Mouse (Mus musculus) stomach, embryonic 16.5 days (tissue): ENCODE results near the gene Tubg1. TPM values are rescaled to one million over a fixed set of nuclear protein-coding genes. Genes with fewer than 3 reads are reported as not detected.
A peak's percentile ranks its signal among the peaks of the same experiment; 100 is the strongest.

Source experiments
- ATAC-seq: fragments of 200-750 bp; cut with Nextera tagmentation; 2 replicates; pipeline ENCODE4 v1.8.0; 2017; ENCODE audit warnings: moderate number of reproducible peaks, moderate TSS enrichment; ENCODE audit not compliant: insufficient read depth, low FRiP score
- H3K27ac ChIP-seq: fragments of 300-500 bp; sonication (generic); 2 replicates; pipeline ENCODE4 v1.5.1; 2014; ENCODE audit warnings: low read length
- H3K27me3 ChIP-seq: fragments of 300-500 bp; sonication (generic); 2 replicates; pipeline ENCODE4 v1.6.1; 2014; ENCODE audit warnings: low read length, control low read depth, mixed read lengths; ENCODE audit not compliant: control insufficient read depth, insufficient read depth
- H3K36me3 ChIP-seq: fragments of 300-500 bp; sonication (generic); 2 replicates; pipeline ENCODE4 v1.6.1; 2014; ENCODE audit warnings: low read length; ENCODE audit not compliant: control insufficient read depth, insufficient read depth
- H3K4me1 ChIP-seq: fragments of 300-500 bp; sonication (generic); 2 replicates; pipeline ENCODE4 v1.6.1; 2014; ENCODE audit warnings: low read length, control low read depth, mixed read lengths; ENCODE audit not compliant: control insufficient read depth, insufficient read depth
- H3K4me2 ChIP-seq: fragments of 300-500 bp; sonication (generic); 2 replicates; pipeline ENCODE4 v1.6.1; 2014; ENCODE audit warnings: low read depth, low read length, mixed read lengths
- H3K4me3 ChIP-seq: fragments of 300-500 bp; sonication (generic); replicated peaks from 2 replicates; pipeline ENCODE4 v1.5.1; 2014; ENCODE audit warnings: mild to moderate bottlenecking, low read length
- H3K9ac ChIP-seq: fragments of 300-500 bp; sonication (generic); 2 replicates; pipeline ENCODE4 v1.6.1; 2014; ENCODE audit warnings: low read length
- H3K9me3 ChIP-seq: fragments of 300-500 bp; sonication (generic); replicated peaks from 2 replicates; pipeline ENCODE4 v1.6.1; 2016; ENCODE audit warnings: low read length, control low read depth; ENCODE audit not compliant: control insufficient read depth
- WGBS: fragments of 180-500 bp; shearing (Covaris S2); extraction: QIAGEN DNeasy Blood & Tissue Kit; methylation state at CpG from one replicate; pipeline ENCODE4 v1.1.7; 2014; 5-methylcytosine and 5-hydroxymethylcytosine counted together
- polyA plus RNA-seq: library from polyadenylated mRNA; unstranded; fragments of >200 nt; fragmentation: Nextera tagmentation; extraction: Ambion mirVana; gene quantifications from 2 replicates; pipeline ENCODE4 v1.2.1, GENCODE M21; 2015

Gene Tubg1
- polyA plus RNA-seq, 1 experiment from 2014 or later = 63.0 TPM

- Histone ChIP-seq H3K4me3 (peak overlapping the region; percentile 85), H3K27me3 (no peaks in the 10 kb centered on the region; the same call in 1 of the 2 replicates), H3K4me2 (peak overlapping the region; percentile 92), H3K36me3 (peaks cover 15% of the 10 kb centered on the region), H3K27ac (peak overlapping the region; percentile 91), H3K9me3 (no peaks in the 10 kb centered on the region), H3K9ac (peak overlapping the region; percentile 90), H3K4me1 (peaks cover 41% of the 10 kb centered on the region)
- ATAC-seq = no peak
- WGBS = 15% methylated on average over 17 of the region's 17 CpGs
Measured at GRCm38 (mm10) chr11:101169301-101170107, 49.8 kb downstream of the Tubg1 start.

- H3K4me1 ChIP-seq = peaks cover 49% of the 10 kb centered on the region
- WGBS = under 1% methylated on average over 35 of the region's 35 CpGs
- no peak for ATAC-seq
- peak within 1 kb of the TSS; percentile 92 for H3K4me2 ChIP-seq
- H3K9me3 ChIP-seq = no peaks in the 10 kb centered on the region
- H3K27ac ChIP-seq = peak within 1 kb of the TSS; percentile 91
- H3K27me3 ChIP-seq = peaks cover 5% of the 10 kb centered on the region; the same call in 1 of the 2 replicates
- H3K36me3 ChIP-seq = peaks cover 10% of the 10 kb centered on the region
- peak within 1 kb of the TSS; percentile 85 for H3K4me3 ChIP-seq
- H3K9ac ChIP-seq = peak within 1 kb of the TSS; percentile 90
Measured at GRCm38 (mm10) chr11:101170354-101170810, 50.6 kb downstream of the Tubg1 start, which contains the start of gene Cntnap1. TSS of gene Cntnap1 (plus strand) at chr11:101170523.

- peaks cover 10% of the 10 kb centered on the region for H3K36me3 ChIP-seq
- H3K27ac ChIP-seq = peak within 1 kb of the TSS; percentile 96
- peak within 1 kb of the TSS; percentile 85 for H3K4me3 ChIP-seq
- H3K4me1 ChIP-seq = peaks cover 52% of the 10 kb centered on the region
- H3K9ac ChIP-seq = peak within 1 kb of the TSS; percentile 90
- H3K9me3 ChIP-seq = no peaks in the 10 kb centered on the region
- under 1% methylated on average over 48 of the region's 50 CpGs for WGBS
- H3K27me3 ChIP-seq = peaks cover 5% of the 10 kb centered on the region; the same call in 1 of the 2 replicates
- ATAC-seq = peak; percentile 94
- peak within 1 kb of the TSS; percentile 92 for H3K4me2 ChIP-seq
Measured at GRCm38 (mm10) chr11:101170811-101171610, 51.3 kb downstream of the Tubg1 start, which contains the start of gene Plekhh3. TSS of gene Plekhh3 (minus strand) at chr11:101171351.

GRCm38 (mm10) chr11:101171721-101172433 lies 52.1 kb downstream of the Tubg1 start:
- H3K27me3 ChIP-seq = peaks cover 11% of the 10 kb centered on the region
- H3K36me3 ChIP-seq = peaks cover 7% of the 10 kb centered on the region
- peak; percentile 64 for ATAC-seq
- H3K4me3 ChIP-seq = peak overlapping the region; percentile 62
- no peaks in the 10 kb centered on the region for H3K9me3 ChIP-seq
- peaks cover 59% of the 10 kb centered on the region for H3K4me1 ChIP-seq
- H3K27ac ChIP-seq = peak overlapping the region; percentile 96
- H3K4me2 ChIP-seq = peak overlapping the region; percentile 92
- WGBS = under 1% methylated on average over 31 of the region's 31 CpGs
- H3K9ac ChIP-seq = peak overlapping the region; percentile 77

- Histone ChIP-seq H3K27me3 (peaks cover 16% of the 10 kb centered on the region), H3K9ac (peak overlapping the region; percentile 77), H3K4me2 (peak overlapping the region; percentile 92), H3K4me1 (peaks cover 64% of the 10 kb centered on the region), H3K4me3 (peak overlapping the region; percentile 62), H3K36me3 (peaks cover 4% of the 10 kb centered on the region; the same call in 1 of the 2 replicates), H3K9me3 (no peaks in the 10 kb centered on the region), H3K27ac (peak overlapping the region; percentile 96)
- 8% methylated on average over 5 of the region's 5 CpGs for WGBS
- no peak for ATAC-seq
Measured at GRCm38 (mm10) chr11:101172434-101172815, 52.7 kb downstream of the Tubg1 start.

- H3K4me1 ChIP-seq = peaks cover 64% of the 10 kb centered on the region
- no peak for ATAC-seq
- no peaks in the 10 kb centered on the region for H3K36me3 ChIP-seq
- H3K9me3 ChIP-seq = no peaks in the 10 kb centered on the region
- peaks cover 20% of the 10 kb centered on the region for H3K27me3 ChIP-seq
- H3K27ac ChIP-seq = peak overlapping the region; percentile 92
- H3K4me2 ChIP-seq = peak overlapping the region; percentile 92
- WGBS = 9% methylated on average over 11 of the region's 11 CpGs
- peak overlapping the region; percentile 35 for H3K4me3 ChIP-seq
- H3K9ac ChIP-seq = peak overlapping the region; percentile 64; the same call in 1 of the 2 replicates
Measured at GRCm38 (mm10) chr11:101173112-101173511, 53.4 kb downstream of the Tubg1 start.

GRCm38 (mm10) chr11:101173631-101174388 lies 54.1 kb downstream of the Tubg1 start:
- peaks cover 58% of the 10 kb centered on the region for H3K4me1 ChIP-seq

GRCm38 (mm10) chr11:101174389-101174745 lies 54.6 kb downstream of the Tubg1 start:
- H3K36me3 ChIP-seq = no peaks in the 10 kb centered on the region
- H3K4me2 ChIP-seq = peak overlapping the region; percentile 92
- 25% methylated on average over 9 of the region's 9 CpGs for WGBS
- peaks cover 52% of the 10 kb centered on the region for H3K4me1 ChIP-seq
- H3K9me3 ChIP-seq = no peaks in the 10 kb centered on the region
- peak overlapping the region; percentile 35 for H3K4me3 ChIP-seq
- H3K27me3 ChIP-seq = peaks cover 20% of the 10 kb centered on the region
- no peak for ATAC-seq
- peak overlapping the region; percentile 64 for H3K9ac ChIP-seq
- H3K27ac ChIP-seq = 0 out of 2 replicates have a peak overlapping the region, but pooled peaks have one; percentile 92

More at GRCm38 (mm10) chr11:101173631-101174388, 54.1 kb downstream of the Tubg1 start:
- Histone ChIP-seq H3K36me3 (no peaks in the 10 kb centered on the region), H3K27ac (peak overlapping the region; percentile 92), H3K9ac (peak overlapping the region; percentile 64), H3K9me3 (no peaks in the 10 kb centered on the region), H3K27me3 (peaks cover 20% of the 10 kb centered on the region), H3K4me3 (peak overlapping the region; percentile 35), H3K4me2 (peak overlapping the region; percentile 92)
- ATAC-seq = peak; percentile 30; the same call in 1 of the 2 replicates
- WGBS = 3% methylated on average over 61 of the region's 61 CpGs
